Mouse (Mus musculus) CH12.LX (cell line): ENCODE results near the gene Dclk1. TPM values are rescaled to one million over a fixed set of nuclear protein-coding genes. Genes with fewer than 3 reads are reported as not detected.

Experiments used
- DNase-seq: peaks from one replicate; pipeline ENCODE4 v3.0.0-alpha.2; 2013; ENCODE audit errors: extremely low read depth
- H3K27ac ChIP-seq: 2 replicates; pipeline ENCODE4 v1.5.1; 2012; ENCODE audit warnings: low read depth, mild to moderate bottlenecking, control low read depth, moderate library complexity; ENCODE audit not compliant: insufficient read depth
- H3K27me3 ChIP-seq: replicated peaks from 2 replicates; pipeline ENCODE3; 2012; ENCODE audit warnings: inconsistent platforms
- H3K36me3 ChIP-seq, 2 experiments: replicated peaks in 1 of 2; 2 replicates each; pipeline versions ENCODE3 to v1.6.1; 2012; ENCODE audit warnings: inconsistent platforms in 1 of 2, low read length in 1 of 2, mild to moderate bottlenecking in 1 of 2, mixed read lengths in 1 of 2, moderate library complexity in 1 of 2; ENCODE audit not compliant: control insufficient read depth in 1 of 2, insufficient read depth in 1 of 2
- H3K4me1 ChIP-seq, 2 experiments: 2 replicates each; pipeline ENCODE4 v1.6.1; 2012; ENCODE audit warnings: inconsistent platforms in 1 of 2, moderate library complexity in 1 of 2; ENCODE audit not compliant: insufficient read depth in 2 of 2, control insufficient read depth in 1 of 2
- H3K4me2 ChIP-seq: 2 replicates; pipeline ENCODE4 v1.6.1; 2012; ENCODE audit warnings: low read depth, mild to moderate bottlenecking, control low read depth; ENCODE audit not compliant: poor library complexity, insufficient read depth, severe bottlenecking
- H3K4me3 ChIP-seq, 3 experiments: fragments of 150-350 bp in 1 of 3; sonication (generic) in 1 of 3; replicated peaks in 1 of 3; 2 replicates each; pipeline versions ENCODE3 to v1.5.1; 2011 to 2012; ENCODE audit warnings: low read depth in 2 of 3, low read length in 2 of 3, mild to moderate bottlenecking in 2 of 3, moderate library complexity in 2 of 3, control low read depth in 1 of 3, improper control_type of control experiment in 1 of 3, inconsistent platforms in 1 of 3, mixed read lengths in 1 of 3; ENCODE audit not compliant: poor library complexity in 1 of 3
- H3K79me2 ChIP-seq: replicated peaks from 2 replicates; pipeline ENCODE4 v1.6.1; 2012; ENCODE audit warnings: mild to moderate bottlenecking, moderate library complexity; ENCODE audit not compliant: control insufficient read depth, poor library complexity, insufficient read depth, severe bottlenecking; ENCODE audit errors: extremely low read depth
- H3K9ac ChIP-seq: 2 replicates; pipeline ENCODE4 v1.6.1; 2012; ENCODE audit warnings: low read depth, mild to moderate bottlenecking, control low read depth, moderate library complexity; ENCODE audit not compliant: insufficient read depth
- H3K9me3 ChIP-seq: replicated peaks from 2 replicates; pipeline ENCODE3; 2012; ENCODE audit warnings: low read length, inconsistent platforms, mixed read lengths
- CTCF ChIP-seq, 2 experiments: IDR thresholded peaks in 1 of 2; conservative IDR thresholded peaks in 1 of 2; 2 replicates each; pipeline ENCODE4 v1.5.1; 2011 to 2012; ENCODE audit warnings: low read depth in 2 of 2, low read length in 2 of 2, improper control_type of control experiment in 1 of 2, inconsistent platforms in 1 of 2, mild to moderate bottlenecking in 1 of 2, moderate library complexity in 1 of 2
- E2F4 ChIP-seq: IDR thresholded peaks from 2 replicates; pipeline ENCODE4 v1.6.1; 2011; ENCODE audit warnings: low read depth, low read length, improper control_type of control experiment; ENCODE audit not compliant: insufficient replicate concordance
- EP300 ChIP-seq: IDR thresholded peaks from 2 replicates; pipeline ENCODE4 v1.6.1; 2011; ENCODE audit warnings: low read length, improper control_type of control experiment
- ETS1 ChIP-seq: conservative IDR thresholded peaks from 2 replicates; pipeline ENCODE4 v1.6.1; 2012; ENCODE audit warnings: low read depth, mild to moderate bottlenecking, inconsistent platforms, low read length, improper control_type of control experiment, moderate library complexity
- GABPA ChIP-seq: IDR thresholded peaks from 2 replicates; pipeline ENCODE4 v1.6.1; 2012; ENCODE audit warnings: low read depth, low read length, improper control_type of control experiment, inconsistent platforms; ENCODE audit not compliant: insufficient replicate concordance
- IRF4 ChIP-seq: IDR thresholded peaks from 2 replicates; pipeline ENCODE4 v1.6.1; 2014; ENCODE audit warnings: low read depth, mild to moderate bottlenecking, inconsistent platforms, low read length, improper control_type of control experiment
- JUN ChIP-seq: IDR thresholded peaks from 2 replicates; pipeline ENCODE4 v1.6.1; 2011; ENCODE audit warnings: low read depth, mild to moderate bottlenecking, low read length, improper control_type of control experiment, moderate library complexity; ENCODE audit not compliant: insufficient read depth
- JUND ChIP-seq: conservative IDR thresholded peaks from 2 replicates; pipeline ENCODE4 v1.6.1; 2011; ENCODE audit warnings: low read depth, low read length, improper control_type of control experiment
- KAT2A ChIP-seq: IDR thresholded peaks from 2 replicates; pipeline ENCODE4 v1.6.1; 2012; ENCODE audit warnings: low read length, improper control_type of control experiment, inconsistent platforms; ENCODE audit not compliant: insufficient replicate concordance
- MAFK ChIP-seq: IDR thresholded peaks from 2 replicates; pipeline ENCODE4 v1.6.1; 2011; ENCODE audit warnings: low read length, improper control_type of control experiment; ENCODE audit not compliant: insufficient replicate concordance
- MAX ChIP-seq: IDR thresholded peaks from 2 replicates; pipeline ENCODE4 v1.6.1; 2011; ENCODE audit warnings: low read length, improper control_type of control experiment
- MXI1 ChIP-seq: IDR thresholded peaks from 2 replicates; pipeline ENCODE4 v1.6.1; 2011; ENCODE audit warnings: mild to moderate bottlenecking, low read depth, low read length, improper control_type of control experiment
- MYC ChIP-seq: IDR thresholded peaks from 2 replicates; pipeline ENCODE4 v1.6.1; 2011; ENCODE audit warnings: low read depth, mild to moderate bottlenecking, improper control_type of control experiment, low read length
- NRF1 ChIP-seq: IDR thresholded peaks from 2 replicates; pipeline ENCODE4 v1.6.1; 2014; ENCODE audit warnings: low read depth, mild to moderate bottlenecking, inconsistent platforms, low read length, improper control_type of control experiment, moderate library complexity
- PAX5 ChIP-seq: IDR thresholded peaks from 2 replicates; pipeline ENCODE4 v1.6.1; 2012; ENCODE audit warnings: low read length, inconsistent platforms, mixed read lengths
- RCOR1 ChIP-seq: conservative IDR thresholded peaks from 2 replicates; pipeline ENCODE4 v1.6.1; 2012; ENCODE audit warnings: low read depth, mild to moderate bottlenecking, inconsistent platforms, low read length, improper control_type of control experiment
- SIN3A ChIP-seq: IDR thresholded peaks from 2 replicates; pipeline ENCODE4 v1.6.1; 2012; ENCODE audit warnings: low read length, improper control_type of control experiment, inconsistent platforms
- TBP ChIP-seq: conservative IDR thresholded peaks from 2 replicates; pipeline ENCODE4 v1.6.1; 2011; ENCODE audit warnings: low read depth, low read length, improper control_type of control experiment
- TCF12 ChIP-seq: IDR thresholded peaks from 2 replicates; pipeline ENCODE4 v1.6.1; 2014; ENCODE audit warnings: low read depth, mild to moderate bottlenecking, inconsistent platforms, low read length, improper control_type of control experiment
- ZC3H11A ChIP-seq: IDR thresholded peaks from 2 replicates; pipeline ENCODE4 v1.6.1; 2012; ENCODE audit warnings: low read depth, mild to moderate bottlenecking, inconsistent platforms, low read length, improper control_type of control experiment
- ZKSCAN1 ChIP-seq: IDR thresholded peaks from 2 replicates; pipeline ENCODE4 v1.6.1; 2012; ENCODE audit warnings: low read depth, inconsistent platforms, low read length, improper control_type of control experiment, borderline replicate concordance
- ZMIZ1 ChIP-seq: IDR thresholded peaks from 2 replicates; pipeline ENCODE4 v1.6.1; 2012; ENCODE audit warnings: low read depth, mild to moderate bottlenecking, inconsistent platforms, low read length, improper control_type of control experiment
- ZNF384 ChIP-seq: IDR thresholded peaks from 2 replicates; pipeline ENCODE4 v1.6.1; 2012; ENCODE audit warnings: low read depth, low read length, improper control_type of control experiment, inconsistent platforms
- dilution Hi-C: fragments of 300-500 bp; cut with MboI; formaldehyde crosslinking; loops from 2 replicates; pipeline ENCODE4 v1.14.3; 2020; ENCODE audit warnings: low sequenced_read_pairs; ENCODE audit not compliant: extremely low pct_unique_long_range_greater_than_20kb, extremely low pct_ligation_motif_present
- in situ Hi-C: fragments of 300-500 bp; cut with MboI; formaldehyde crosslinking; loops from 3 replicates; pipeline ENCODE4 v1.14.3; 2019; ENCODE audit warnings: low sequenced_read_pairs, low pct_ligation_motif_present, low pct_unique_long_range_greater_than_20kb, mixed read lengths
- polyA plus RNA-seq: library from polyadenylated mRNA; unstranded; fragments of >175 nt; gene quantifications from 2 replicates; pipeline ENCODE4 v1.2.1, GENCODE M21; 2012; ENCODE audit warnings: low read depth; ENCODE audit not compliant: insufficient read length
- total RNA-seq, 2 experiments: library from RNA; depleted of rRNA; stranded (reverse); fragments of 300-350 nt in 1 of 2; fragments of >200 nt in 1 of 2; gene quantifications; 2 replicates each; pipeline ENCODE4 v1.2.3; 2012 to 2014

Dclk1 gene
- total and polyA plus RNA-seq, 3 experiments: not detected

GRCm38 (mm10) chr3:55443271-55443670 lies 201.1 kb downstream of the Dclk1 start:
- Histone ChIP-seq H3K79me2 (no peaks in the 10 kb centered on the region), H3K4me3 (no peak overlapping the region), H3K9me3 (peaks cover 88% of the 10 kb centered on the region), H3K27ac (no peak overlapping the region), H3K4me1 (no peaks in the 10 kb centered on the region), H3K4me2 (no peak overlapping the region), H3K9ac (no peak overlapping the region), H3K27me3 (no peaks in the 10 kb centered on the region), H3K36me3 (no peaks in the 10 kb centered on the region)
- dilution Hi-C loops: no loop called here
- in situ Hi-C loops: no loop called here
- DNase-seq: no peak
- TF ChIP-seq JUND: no peak
- no peak for TF ChIP-seq ZC3H11A
- TF ChIP-seq ZKSCAN1: no peak
- TF ChIP-seq NRF1: no peak
- no peak for TF ChIP-seq E2F4
- no peak for TF ChIP-seq KAT2A
- no peak for TF ChIP-seq ETS1
- TF ChIP-seq MAX: no peak

GRCm38 (mm10) chr3:55443725-55444124 lies 201.6 kb downstream of the Dclk1 start:
- H3K79me2 ChIP-seq: no peaks in the 10 kb centered on the region
- H3K27me3 ChIP-seq: no peaks in the 10 kb centered on the region
- no peaks in the 10 kb centered on the region for H3K4me1 ChIP-seq
- peaks cover 83% of the 10 kb centered on the region for H3K9me3 ChIP-seq
- in situ Hi-C loops (no loop called here), dilution Hi-C loops (no loop called here)
- no peak overlapping the region for H3K4me3 ChIP-seq
- no peak overlapping the region for H3K9ac ChIP-seq
- no peaks in the 10 kb centered on the region for H3K36me3 ChIP-seq
- H3K4me2 ChIP-seq: no peak overlapping the region
- no peak for TF ChIP-seq CTCF (conservative IDR thresholded peaks at IDR 0.05 in 1 of 2, IDR thresholded peaks at IDR 0.05 in 1 of 2; ENCODE audit: low read depth in 2 of 2, low read length in 2 of 2)
- TF ChIP-seq NRF1: no peak
- no peak for TF ChIP-seq TCF12
- TF ChIP-seq TBP: no peak
- TF ChIP-seq RCOR1: no peak
- TF ChIP-seq PAX5: no peak
- TF ChIP-seq MAX: no peak
- no peak for TF ChIP-seq ZNF384
- no peak for TF ChIP-seq GABPA
- no peak overlapping the region for H3K27ac ChIP-seq
- no peak for DNase-seq

DNA sequence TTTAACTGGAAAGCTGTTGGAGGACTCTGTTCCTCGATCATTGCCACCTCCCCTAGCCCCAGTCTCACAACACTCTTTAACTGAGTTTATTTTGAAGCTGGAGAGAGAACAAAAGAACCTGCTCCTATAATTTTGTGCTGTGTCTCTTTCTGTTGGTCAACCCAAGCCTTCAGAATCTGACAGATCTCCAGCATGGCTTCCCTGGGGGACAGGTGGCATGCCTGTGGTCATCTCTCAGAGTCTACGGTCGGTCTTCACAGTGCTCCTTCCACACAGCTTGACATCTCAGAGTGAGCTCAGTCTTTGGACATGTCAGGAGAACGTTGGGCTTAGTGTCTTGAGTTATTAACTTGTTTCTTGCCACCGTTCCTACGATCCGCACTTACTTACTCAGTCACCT lies 204.5 kb downstream of the Dclk1 start:
- no peak for DNase-seq

More for the DNA sequence above, 204.5 kb downstream of the Dclk1 start:
- Histone ChIP-seq H3K27ac (no peak overlapping the region), H3K4me3 (no peak overlapping the region), H3K9ac (no peak overlapping the region), H3K9me3 (peaks cover 78% of the 10 kb centered on the region), H3K36me3 (no peaks in the 10 kb centered on the region), H3K27me3 (no peaks in the 10 kb centered on the region), H3K79me2 (no peaks in the 10 kb centered on the region), H3K4me1 (no peaks in the 10 kb centered on the region), H3K4me2 (no peak overlapping the region)
- in situ Hi-C loops (no loop called here), dilution Hi-C loops (no loop called here)
- TF ChIP-seq IRF4 (no peak), MXI1 (no peak), NRF1 (no peak), TCF12 (no peak), ZC3H11A (no peak), GABPA (no peak), SIN3A (no peak), JUN (no peak), MYC (no peak), KAT2A (no peak), PAX5 (no peak), EP300 (no peak), ZMIZ1 (no peak), MAFK (no peak), TBP (no peak)
- TF ChIP-seq, all 38 proteins: peak for 0
